Mouse (Mus musculus) liver, embryonic 14.5 days (tissue): ENCODE data around the gene Thbs1. TPM values are rescaled to one million over a fixed set of nuclear protein-coding genes. Genes with fewer than 3 reads are reported as not detected.
"Not testable (repeated sequence)": the region's sequence is repeated elsewhere in the genome, so short reads cannot be mapped to it uniquely, and the experiment has no call there.

ENCODE experiments used
- ATAC-seq: fragments of 200-750 bp; cut with Nextera tagmentation; 2 replicates; pipeline ENCODE4 v1.8.0; 2017; ENCODE audit warnings: moderate number of reproducible peaks, mild to moderate bottlenecking, moderate library complexity; ENCODE audit not compliant: insufficient read depth
- DNase-seq, 3 experiments: peaks; one replicate each; pipeline ENCODE4 v3.0.0-alpha.2; 2012 to 2013; ENCODE audit warnings: low read depth in 3 of 3, low spot score in 3 of 3
- H3K27ac ChIP-seq: fragments of 300-500 bp; sonication (generic); 2 replicates; pipeline ENCODE4 v1.5.1; 2014; ENCODE audit warnings: moderate library complexity, mild to moderate bottlenecking, control low read depth, inconsistent platforms
- H3K27me3 ChIP-seq: fragments of 300-500 bp; sonication (generic); 2 replicates; pipeline ENCODE4 v1.6.1; 2014; ENCODE audit warnings: mild to moderate bottlenecking, low read length, moderate library complexity; ENCODE audit not compliant: control insufficient read depth, insufficient read depth
- H3K36me3 ChIP-seq: fragments of 300-500 bp; sonication (generic); replicated peaks from 2 replicates; pipeline ENCODE4 v1.6.1; 2014; ENCODE audit warnings: low read depth; ENCODE audit not compliant: control insufficient read depth, insufficient read depth
- H3K4me1 ChIP-seq, 2 experiments: fragments of 200-500 bp in 1 of 2; fragments of 300-500 bp in 1 of 2; sonication (generic) in 1 of 2; replicated peaks; 2 replicates each; pipeline ENCODE4 v1.6.1; 2012 to 2014; ENCODE audit warnings: antibody characterized with exemption in 1 of 2, inconsistent platforms in 1 of 2, low read length in 1 of 2; ENCODE audit not compliant: control insufficient read depth in 2 of 2, insufficient read depth in 2 of 2
- H3K4me2 ChIP-seq: fragments of 300-500 bp; sonication (generic); 2 replicates; pipeline ENCODE4 v1.6.1; 2014; ENCODE audit warnings: low read depth, mild to moderate bottlenecking, control low read depth, moderate library complexity
- H3K4me3 ChIP-seq, 2 experiments: fragments of 200-500 bp in 1 of 2; fragments of 300-500 bp in 1 of 2; sonication (generic) in 1 of 2; 2 replicates each; pipeline ENCODE4 v1.5.1; 2012 to 2014; ENCODE audit warnings: low read depth in 2 of 2, low read length in 2 of 2, mild to moderate bottlenecking in 2 of 2, control low read depth in 1 of 2, inconsistent platforms in 1 of 2, moderate library complexity in 1 of 2; ENCODE audit not compliant: insufficient read depth in 1 of 2
- H3K9ac ChIP-seq: fragments of 300-500 bp; sonication (generic); replicated peaks from 2 replicates; pipeline ENCODE4 v1.6.1; 2014; ENCODE audit warnings: mild to moderate bottlenecking, control low read depth, moderate library complexity
- H3K9me3 ChIP-seq: fragments of 300-500 bp; sonication (generic); 2 replicates; pipeline ENCODE4 v1.6.1; 2016; ENCODE audit warnings: low read length, mixed read lengths; ENCODE audit not compliant: control insufficient read depth
- CTCF ChIP-seq: IDR thresholded peaks from 2 replicates; pipeline ENCODE4 v1.5.1; 2016; ENCODE audit warnings: antibody characterized with exemption, low read depth, control low read depth
- EP300 ChIP-seq: IDR thresholded peaks from 2 replicates; pipeline ENCODE4 v1.6.1; 2016; ENCODE audit warnings: antibody characterized with exemption, low read depth
- WGBS: fragments of 180-500 bp; shearing (Covaris S2); extraction: QIAGEN DNeasy Blood & Tissue Kit; methylation state at CpG from one replicate; pipeline ENCODE4 v1.1.7; 2014; ENCODE audit not compliant: insufficient replicate concordance; 5-methylcytosine and 5-hydroxymethylcytosine counted together
- polyA plus RNA-seq, 2 experiments: library from polyadenylated mRNA; depleted of rRNA in 1 of 2; stranded (reverse) in 1 of 2; unstranded in 1 of 2; fragments of >200 nt; fragmentation: Nextera tagmentation in 1 of 2; extraction: Ambion mirVana in 1 of 2; gene quantifications; 2 replicates each; pipeline versions ENCODE4 v1.2.1 to v1.2.3; 2012 to 2014

Gene Thbs1
- polyA plus RNA-seq, 2 experiments = 12.7 to 24.2 TPM

GRCm38 (mm10) chr2:118137776-118138175 lies 26.1 kb downstream of the Thbs1 start:
- Histone ChIP-seq H3K4me2 (no peak overlapping the region), H3K27me3 (no peaks in the 10 kb centered on the region), H3K36me3 (no peaks in the 10 kb centered on the region), H3K9ac (no peak overlapping the region), H3K27ac (no peak overlapping the region), H3K4me3 (no peak overlapping the region), H3K4me1 (no peaks in the 10 kb centered on the region), H3K9me3 (no peaks in the 10 kb centered on the region)
- ATAC-seq (no peak), DNase-seq (no peak)
- WGBS = 61% methylated on average over 2 of the region's 2 CpGs
- TF ChIP-seq CTCF (no peak), EP300 (no peak)

- ATAC-seq = no peak
- Histone ChIP-seq H3K4me1 (no peaks in the 10 kb centered on the region), H3K27ac (no peak overlapping the region), H3K4me3 (no peak overlapping the region), H3K36me3 (no peaks in the 10 kb centered on the region), H3K9ac (no peak overlapping the region), H3K4me2 (no peak overlapping the region), H3K27me3 (no peaks in the 10 kb centered on the region), H3K9me3 (no peaks in the 10 kb centered on the region)
- WGBS = 57% methylated on average over 6 of the region's 6 CpGs
- TF ChIP-seq CTCF = no peak
- no peak for TF ChIP-seq EP300
- no peak for DNase-seq
Measured at GRCm38 (mm10) chr2:118139261-118139660, 27.6 kb downstream of the Thbs1 start.

- TF ChIP-seq EP300 (no peak), CTCF (no peak)
- H3K4me1 ChIP-seq = no peaks in the 10 kb centered on the region
- H3K27me3 ChIP-seq = no peaks in the 10 kb centered on the region
- no peak overlapping the region for H3K9ac ChIP-seq
- H3K27ac ChIP-seq = no peak overlapping the region
- ATAC-seq = no peak
- no peaks in the 10 kb centered on the region for H3K9me3 ChIP-seq
- H3K36me3 ChIP-seq = no peaks in the 10 kb centered on the region
- H3K4me3 ChIP-seq = no peak overlapping the region
- 66% methylated on average over 10 of the region's 10 CpGs for WGBS
- H3K4me2 ChIP-seq = no peak overlapping the region
- no peak for DNase-seq
Measured at GRCm38 (mm10) chr2:118141651-118142050, 30.0 kb downstream of the Thbs1 start.

GRCm38 (mm10) chr2:118147749-118148148 lies 36.1 kb downstream of the Thbs1 start:
- H3K4me1 ChIP-seq, DNase-seq, ATAC-seq, H3K36me3 ChIP-seq, H3K9ac ChIP-seq, H3K4me3 ChIP-seq, H3K27ac ChIP-seq, H3K4me2 ChIP-seq, H3K27me3 ChIP-seq, H3K9me3 ChIP-seq: not testable (repeated sequence)
- WGBS = 43% methylated on average over 3 of the region's 3 CpGs

GRCm38 (mm10) chr2:118148321-118149142 lies 36.9 kb downstream of the Thbs1 start:
- Histone ChIP-seq H3K9ac (no peak overlapping the region), H3K4me2 (no peak overlapping the region), H3K4me3 (no peak overlapping the region), H3K4me1 (no peaks in the 10 kb centered on the region), H3K36me3 (no peaks in the 10 kb centered on the region), H3K27me3 (no peaks in the 10 kb centered on the region), H3K9me3 (no peaks in the 10 kb centered on the region), H3K27ac (no peak overlapping the region)
- DNase-seq (no peak), ATAC-seq (no peak)
- 49% methylated on average over 4 of the region's 4 CpGs for WGBS
- no peak for TF ChIP-seq EP300
- no peak for TF ChIP-seq CTCF
